Mouse (Mus musculus) adrenal gland, postnatal 36 days (tissue): Measurements from ENCODE around the gene Mettl16. TPM values are rescaled to one million over a fixed set of nuclear protein-coding genes. Genes with fewer than 3 reads are reported as not detected.

ENCODE experiments used
- DNase-seq, 2 experiments: peaks; one replicate each; pipeline ENCODE4 v3.0.0; 2021; ENCODE audit warnings: mixed read lengths in 1 of 2
- long read RNA-seq, 2 experiments: library from polyadenylated mRNA; stranded (forward); transcript quantifications; one replicate each; pipeline ENCODE4 v2.0.0; 2021; ENCODE audit warnings: borderline sequencing depth in 2 of 2
- total RNA-seq, 2 experiments: library from RNA; stranded (reverse); gene quantifications; 2 replicates each; pipeline ENCODE4 v1.2.3; 2021

Gene Mettl16
- total RNA-seq = 10 to 100 TPM; 29.0 to 37.6 TPM
- long read RNA-seq, experiment 1, full-length matches to known transcripts = 44 of 64 reads
- long read RNA-seq, experiment 1, partial matches to known transcripts = 1 of 64 reads
- long read RNA-seq, experiment 1, other reads (novel, unspliced or antisense) = 19 of 64 reads
- long read RNA-seq, experiment 2, full-length matches to known transcripts = 12 of 13 reads
- long read RNA-seq, experiment 2, partial matches to known transcripts = 0 of 13 reads
- long read RNA-seq, experiment 2, other reads (novel, unspliced or antisense) = 1 of 13 reads

DNA sequence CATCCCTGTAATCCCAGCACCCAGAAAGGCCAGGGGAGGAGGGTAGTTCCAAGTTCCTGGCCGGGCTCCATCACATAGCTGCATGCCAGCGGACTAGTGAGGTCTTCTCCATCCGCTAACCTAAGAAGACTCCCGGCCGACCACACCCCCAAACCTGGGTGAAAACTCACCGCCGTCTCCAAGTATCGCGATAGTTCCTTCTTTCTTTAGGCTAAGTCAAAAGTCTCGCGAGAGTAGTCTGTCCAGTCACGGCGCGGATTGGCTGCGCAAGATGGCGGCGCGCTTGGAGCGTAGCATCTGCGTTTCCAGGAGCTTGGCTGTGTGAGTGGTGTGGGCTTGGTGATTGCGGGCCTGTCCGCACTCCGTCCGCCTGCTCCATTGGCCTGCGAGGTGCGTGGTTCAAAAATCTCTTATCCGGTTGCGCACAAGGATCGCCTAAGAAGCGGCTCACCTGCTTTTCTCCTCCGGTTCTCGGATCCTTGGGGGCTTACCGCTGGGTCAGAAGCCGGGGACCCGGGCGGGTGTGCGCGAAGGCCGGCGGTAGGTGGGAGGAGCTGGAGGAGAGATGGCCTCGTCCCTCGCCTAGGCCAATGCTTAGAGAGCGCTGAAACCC is at the start of gene Mettl16:
Mettl16 (plus strand) TSS at position 236 of the 613 bp plus-strand sequence.
- peak; percentile 92 to 93 for DNase-seq

DNA sequence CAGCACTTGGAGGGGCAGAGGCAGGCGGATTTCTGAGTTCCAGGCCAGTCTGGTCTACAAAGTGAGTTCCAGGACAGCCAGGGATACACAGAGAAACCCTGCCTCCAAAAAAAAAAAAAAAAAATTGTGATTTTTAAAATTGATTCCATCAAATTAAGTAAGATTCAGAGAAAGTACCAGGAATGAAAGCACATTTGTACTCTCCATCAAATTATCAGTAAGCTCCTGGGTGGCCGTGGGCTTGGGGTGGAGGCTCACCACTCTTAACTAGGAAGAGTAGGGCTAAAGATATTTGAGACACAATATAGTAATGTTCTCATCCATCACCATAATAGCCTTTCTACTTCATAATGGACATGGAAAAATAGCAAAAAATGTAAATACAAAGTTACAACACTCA is 49.5 kb upstream of the Mettl16 start:
- no peak for DNase-seq

DNA sequence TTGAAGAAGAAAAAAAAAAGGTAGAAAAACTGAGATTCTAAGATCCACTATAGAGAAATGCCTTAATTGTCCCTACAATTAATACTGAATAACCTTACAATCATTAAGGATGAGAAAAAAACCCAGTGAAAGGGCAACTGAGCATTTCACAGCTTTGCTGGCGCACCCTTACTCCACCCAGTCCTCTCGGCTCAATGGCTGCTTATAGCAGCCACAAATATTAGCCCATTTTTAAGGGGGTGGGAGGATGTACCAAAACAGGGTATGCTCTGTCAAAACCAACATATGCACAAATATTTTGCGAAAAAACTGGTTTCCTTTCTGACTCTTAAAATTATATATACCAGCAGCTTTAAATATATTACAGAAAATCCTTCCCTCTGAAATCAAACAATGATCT is 48.7 kb upstream of the Mettl16 start:
- DNase-seq = no peak

DNA sequence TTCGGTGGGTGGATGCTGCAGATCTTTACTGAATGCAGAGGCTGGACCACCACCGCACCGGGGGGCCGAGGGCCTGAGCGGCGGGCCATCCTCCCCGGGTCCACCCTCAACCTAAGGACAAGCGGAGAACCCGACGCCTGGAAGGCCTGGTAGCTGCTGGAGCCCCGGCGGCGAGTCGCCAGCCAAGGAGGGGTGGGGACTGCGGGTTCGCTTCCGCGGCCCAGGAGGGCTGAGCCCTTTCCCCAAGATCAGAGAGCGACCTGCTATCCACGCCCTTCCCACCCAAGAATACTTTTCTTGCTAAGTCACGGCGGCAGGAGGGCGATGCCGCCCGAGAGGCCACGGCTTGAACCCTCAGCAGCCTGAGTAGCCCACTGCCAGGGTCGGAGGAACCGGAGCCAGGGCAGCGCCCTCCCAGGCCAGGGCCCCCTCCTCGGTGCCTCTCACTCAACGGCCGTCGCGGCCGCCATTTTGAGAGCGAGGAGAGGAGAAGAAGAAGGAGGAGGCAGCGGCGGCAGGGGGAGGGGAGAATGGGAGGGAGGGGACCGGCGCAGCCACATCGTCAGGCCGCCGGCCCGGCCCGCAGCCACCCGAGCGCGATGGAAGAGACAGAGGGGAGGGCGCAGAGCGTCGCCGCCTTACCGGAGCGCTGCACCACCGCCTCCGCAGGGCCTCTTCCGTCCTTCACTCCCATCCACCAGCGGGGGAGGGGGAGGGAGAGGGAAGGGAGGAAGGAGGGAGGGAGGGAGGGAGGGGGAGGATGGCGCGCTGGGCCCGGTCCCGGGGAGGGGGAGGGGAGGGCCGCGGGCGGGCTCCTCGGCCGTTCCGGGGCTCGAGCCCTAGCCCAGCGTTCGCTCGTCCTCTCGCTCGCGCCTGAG is 47.0 kb upstream of the Mettl16 start:
- peak; percentile 85 to 92 for DNase-seq

DNA sequence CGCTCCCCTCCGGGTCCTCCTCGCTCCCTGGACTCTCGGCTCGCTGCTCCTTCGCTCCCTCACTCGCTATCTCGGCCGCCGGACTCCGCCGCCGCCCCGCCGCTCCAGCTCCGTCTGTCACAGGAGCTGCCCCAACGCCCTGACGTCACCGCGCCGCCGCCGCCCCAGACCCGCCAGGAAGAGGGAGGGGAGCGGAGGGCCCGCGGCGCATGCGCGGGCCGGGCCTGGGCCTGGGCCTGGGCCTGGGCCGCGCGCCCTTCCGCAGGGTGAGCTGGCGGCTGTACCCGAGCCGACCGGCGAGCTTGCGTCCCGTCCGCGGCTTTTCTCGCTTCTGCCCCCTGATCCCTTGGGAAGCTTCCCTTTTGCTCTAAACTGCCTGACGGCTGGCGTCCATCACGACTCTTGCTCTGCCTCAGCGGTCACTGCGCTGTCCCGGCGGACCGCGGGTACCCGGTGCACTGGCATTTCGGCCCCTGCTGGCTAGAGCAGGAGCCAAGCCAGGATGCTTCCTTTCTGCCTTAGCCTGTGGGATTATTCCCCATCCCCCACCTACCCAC is 46.3 kb upstream of the Mettl16 start, which contains the start of gene Pafah1b1:
Pafah1b1 (minus strand) TSS at position 436 of the 557 bp plus-strand sequence.
- peak; percentile 98 for DNase-seq

DNA sequence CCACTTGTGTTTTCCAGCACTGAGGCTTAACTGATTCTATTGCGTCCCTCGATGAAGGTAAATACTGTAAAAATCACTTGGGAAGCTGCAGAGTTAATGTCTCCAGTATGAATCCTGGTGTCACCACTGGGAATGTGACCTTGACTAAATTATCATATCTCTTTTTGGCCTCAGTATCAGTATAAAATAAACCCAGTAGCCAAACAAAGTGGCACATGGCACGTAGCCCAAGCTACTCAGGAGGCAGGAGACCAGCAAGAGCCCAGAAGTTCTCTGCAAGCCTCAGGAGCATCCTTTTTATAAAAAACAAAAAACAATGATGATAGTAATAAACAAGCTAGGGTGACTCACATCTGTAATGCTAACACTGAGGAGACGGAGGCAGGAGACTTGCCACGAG is 45.4 kb upstream of the Mettl16 start:
- DNase-seq = peak; percentile 40 to 47

DNA sequence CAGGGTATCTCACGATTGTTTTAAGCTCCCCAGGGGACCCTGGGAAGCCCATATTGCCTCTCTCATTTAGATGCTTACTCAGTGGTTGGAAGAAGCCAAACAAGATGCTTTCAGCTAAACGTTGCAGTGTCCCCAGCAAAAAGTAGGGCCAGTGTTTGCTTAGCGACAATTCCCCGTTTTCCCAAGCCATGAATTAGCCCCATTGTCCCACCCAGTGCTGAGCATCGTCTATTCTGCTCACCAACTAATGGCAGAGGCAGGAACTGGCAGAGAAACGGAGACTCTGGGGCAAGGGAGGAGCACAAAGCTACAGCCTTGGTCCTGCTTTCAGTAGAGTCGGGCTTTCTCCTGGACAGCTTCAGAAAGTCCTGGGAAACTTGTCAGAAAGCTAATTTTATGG is 35.7 kb upstream of the Mettl16 start:
- DNase-seq = no peak

DNA sequence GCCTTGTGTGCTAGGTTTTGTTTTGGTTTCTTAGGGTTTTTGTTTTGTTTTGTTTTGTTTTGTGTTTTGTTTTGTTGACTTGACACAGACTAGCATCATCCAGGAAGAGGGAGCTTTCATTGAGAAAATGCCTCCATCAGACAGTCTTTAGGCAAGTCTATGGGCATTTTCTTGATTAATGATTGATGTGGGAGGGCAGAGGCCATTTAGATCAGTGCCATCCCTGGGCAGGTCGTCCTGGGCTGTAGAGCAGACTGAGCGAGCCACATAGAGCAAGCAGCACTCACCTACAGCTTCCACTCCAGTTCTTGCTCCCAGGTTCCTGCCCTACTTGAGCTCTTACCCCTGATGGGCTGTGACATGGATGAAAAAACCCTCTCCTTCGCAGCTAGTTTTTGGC is 32.8 kb upstream of the Mettl16 start:
- DNase-seq = no peak

DNA sequence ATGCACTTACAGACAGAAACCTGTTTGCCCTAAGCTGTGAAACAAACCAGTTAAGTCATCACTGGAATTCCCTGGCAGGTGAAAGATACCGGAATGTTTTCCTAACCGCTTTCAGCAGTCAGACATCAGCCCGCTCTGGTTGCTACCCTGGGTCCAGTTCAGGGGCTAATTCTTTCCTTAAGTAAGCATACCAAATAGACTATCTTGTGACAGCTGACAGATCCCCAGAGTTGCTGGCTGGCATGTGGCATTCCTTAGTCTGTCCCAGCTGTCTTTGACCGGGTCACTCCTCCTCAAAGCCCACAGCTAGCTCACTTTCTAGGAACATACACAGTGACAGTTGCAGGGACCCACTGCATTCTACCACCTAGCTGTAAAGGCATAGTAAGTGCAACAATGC is 22.6 kb upstream of the Mettl16 start:
- DNase-seq = no peak

DNA sequence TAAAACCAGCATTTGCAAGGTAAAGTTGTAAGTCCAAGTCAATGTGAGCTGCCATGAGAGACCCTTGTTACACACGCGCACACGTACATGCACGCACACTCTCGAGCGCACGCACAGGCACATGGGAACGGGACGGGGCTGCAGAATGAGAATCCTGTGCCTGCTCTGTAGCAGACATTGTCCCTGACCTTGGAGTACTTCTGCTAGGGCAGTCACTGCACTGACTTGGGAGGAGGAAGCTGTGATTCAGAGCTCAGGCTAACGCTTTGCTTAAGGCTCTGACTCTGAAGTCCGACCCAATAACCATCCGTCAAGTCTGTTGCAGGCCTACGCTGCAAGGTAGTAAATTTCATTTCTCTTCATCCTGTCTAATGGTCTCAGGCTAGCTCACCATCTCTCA is 21.4 kb upstream of the Mettl16 start:
- peak; percentile 48 to 52 for DNase-seq

DNA sequence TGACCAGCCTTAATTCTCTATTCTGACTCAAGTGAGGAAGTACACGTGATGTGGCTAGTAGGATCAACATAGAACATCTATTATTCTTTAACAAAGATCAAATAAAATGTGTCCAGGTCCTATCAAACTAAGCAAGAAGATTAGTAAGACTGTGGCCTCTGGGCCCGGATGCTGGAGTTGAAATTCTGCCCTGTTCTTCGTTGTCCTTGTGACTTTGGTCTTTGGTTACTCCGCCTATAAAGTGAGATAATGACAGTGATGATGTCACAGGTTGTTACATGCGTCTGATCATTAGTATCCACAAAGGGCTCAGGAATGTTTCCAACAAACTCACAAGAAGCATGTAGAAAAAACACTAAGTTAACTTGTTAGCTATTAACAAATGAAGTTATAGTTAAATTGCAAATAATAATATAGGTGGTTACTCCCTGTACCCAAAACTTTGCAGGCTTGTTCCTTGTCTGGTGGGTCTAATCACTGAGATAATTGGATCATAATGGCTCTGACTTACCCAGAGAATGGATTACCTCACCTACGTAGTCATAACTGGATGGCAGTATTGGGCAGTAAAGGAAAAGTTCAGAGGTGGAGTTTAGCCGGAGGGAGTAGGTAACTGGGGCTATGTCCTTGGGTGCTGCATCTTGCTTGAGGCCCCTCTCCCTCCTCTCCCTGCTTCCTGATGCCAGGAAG is 19.8 kb upstream of the Mettl16 start:
- no peak for DNase-seq

DNA sequence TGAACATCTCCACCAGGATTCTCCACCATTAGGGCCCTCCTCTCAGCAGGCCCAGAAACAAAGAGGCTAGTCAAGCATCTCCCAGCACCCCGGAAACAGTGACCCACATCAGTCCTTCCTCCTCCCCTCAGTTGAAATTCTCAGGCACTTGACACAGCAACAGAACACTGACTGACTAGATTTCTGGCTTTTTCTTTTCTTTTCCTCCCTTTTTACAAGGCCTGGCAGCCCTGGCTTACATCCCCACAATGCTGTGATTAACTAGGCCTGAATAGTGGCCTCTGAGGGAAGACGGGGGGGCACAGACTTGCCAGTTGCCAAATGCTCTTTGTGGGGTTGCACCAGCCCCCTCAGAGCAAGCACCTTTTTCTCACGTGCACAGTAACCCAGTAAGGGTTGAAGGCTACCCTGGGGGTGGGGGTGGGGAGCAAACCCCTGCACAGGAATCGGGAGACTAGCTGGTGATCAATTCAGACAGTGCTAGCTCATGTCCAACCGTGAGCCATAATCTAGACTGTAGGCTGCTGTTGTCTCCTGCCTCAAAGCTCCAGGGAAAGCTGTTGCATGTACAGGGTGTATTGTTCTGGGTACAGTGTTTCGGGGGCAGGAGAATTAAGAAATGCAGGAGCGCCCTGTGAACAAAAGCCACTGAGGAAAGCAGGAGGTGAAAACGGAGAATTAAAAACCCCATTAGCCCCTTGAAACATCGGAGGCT is 19.1 kb upstream of the Mettl16 start:
- DNase-seq = no peak

DNA sequence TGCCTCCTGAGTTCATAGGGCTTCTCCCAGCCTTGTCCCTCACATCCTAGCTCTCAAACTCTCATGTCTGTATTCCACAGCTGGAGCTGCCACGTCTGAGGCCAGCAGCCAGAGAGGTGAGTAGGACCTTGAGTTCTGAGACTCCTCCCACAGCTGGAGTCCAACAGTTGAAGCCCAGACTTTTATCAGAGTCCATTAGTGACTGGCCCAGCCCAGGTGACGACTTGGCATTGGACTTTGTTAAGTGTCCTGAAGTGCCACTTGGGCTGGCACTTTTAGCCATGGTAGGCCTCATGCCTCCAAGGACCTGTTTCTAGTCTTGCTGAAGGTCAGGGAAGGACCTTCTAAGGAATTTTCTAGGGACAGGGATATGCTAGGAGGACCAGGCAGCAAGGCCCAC is 14.0 kb upstream of the Mettl16 start:
- no peak for DNase-seq

DNA sequence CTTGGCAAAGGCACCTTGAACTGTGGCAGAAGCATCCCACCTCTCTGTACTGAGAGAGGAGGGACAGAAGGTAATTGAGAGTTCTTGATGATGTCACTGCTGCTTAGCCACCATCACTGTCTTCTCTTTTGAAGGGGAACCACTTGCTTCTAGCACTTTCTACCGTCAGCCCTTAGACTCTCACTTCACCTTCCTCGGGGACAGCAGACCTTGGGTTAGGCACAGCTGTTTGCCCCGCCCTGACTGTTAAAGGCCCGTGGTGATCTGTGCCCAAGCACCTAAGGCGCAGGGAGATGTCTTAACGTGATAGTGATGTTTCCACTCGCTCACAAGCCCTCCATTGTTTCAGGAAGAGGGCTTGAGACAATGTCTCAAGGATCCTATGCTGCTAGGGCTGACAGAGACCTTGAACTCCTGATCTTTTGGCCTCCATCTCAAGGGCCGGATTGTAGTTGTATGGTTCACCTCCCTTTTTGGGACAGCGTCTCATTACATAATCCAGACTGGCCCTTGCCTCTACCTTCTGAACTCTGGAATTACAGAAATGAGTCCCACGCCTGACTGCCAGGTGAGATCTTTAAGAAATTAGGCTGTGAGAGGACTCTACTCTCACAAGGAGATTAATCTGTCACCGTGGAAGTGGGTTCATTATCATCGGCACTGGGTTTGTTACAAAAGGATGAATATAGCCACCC is 9.5 kb upstream of the Mettl16 start:
- DNase-seq = no peak

DNA sequence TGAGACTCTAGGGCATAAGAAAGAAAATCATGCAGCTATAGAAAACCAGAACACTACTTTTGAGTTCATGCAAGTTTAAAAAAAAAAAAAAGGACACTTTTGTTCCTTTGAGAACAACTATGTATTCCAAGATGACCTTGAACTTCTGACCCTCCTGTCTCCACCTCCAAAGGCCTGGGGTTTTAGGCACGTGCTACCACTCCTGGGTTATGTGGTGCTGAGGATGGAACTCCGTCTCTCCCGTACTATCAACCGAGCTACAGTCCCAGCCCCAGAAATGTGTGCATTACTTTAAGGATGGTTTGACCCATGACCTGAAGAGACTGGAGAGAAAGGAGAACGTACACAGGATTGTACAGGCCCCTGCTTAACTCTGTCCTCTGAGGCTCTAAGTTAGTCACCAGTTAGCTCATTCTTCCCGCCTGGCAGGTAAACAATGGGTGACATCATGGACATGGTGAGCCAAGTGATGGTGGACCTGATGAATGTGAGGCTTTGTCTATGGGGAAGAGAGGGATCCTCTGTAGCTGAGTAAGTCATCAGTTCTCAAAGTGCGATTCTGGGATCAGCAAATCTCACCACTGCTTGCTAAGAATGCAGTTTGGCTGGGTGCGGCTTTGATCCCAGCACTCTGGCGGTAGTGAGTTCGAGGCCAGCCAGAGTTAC is 6.5 kb upstream of the Mettl16 start:
- DNase-seq = no peak

DNA sequence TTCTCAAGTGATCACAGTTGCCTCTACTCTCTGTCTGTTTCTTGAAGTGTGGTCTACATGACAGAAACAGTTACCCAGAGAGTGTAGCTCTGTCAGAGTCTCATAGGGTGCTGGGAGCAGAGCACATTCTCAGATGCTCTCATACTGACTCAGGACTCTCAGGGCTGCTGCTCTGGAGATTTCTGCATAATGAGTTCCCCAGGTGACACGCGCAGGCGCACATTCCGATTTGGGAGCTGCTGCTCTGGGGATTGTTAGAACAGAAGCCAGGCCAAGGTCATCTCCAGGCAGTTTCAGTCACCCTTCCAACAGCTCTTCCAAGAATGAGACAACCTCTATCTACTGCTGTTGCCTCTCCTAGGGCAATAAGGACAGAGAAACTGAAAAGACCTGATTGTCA is 3.2 kb upstream of the Mettl16 start:
- peak; percentile 86 to 89 for DNase-seq

DNA sequence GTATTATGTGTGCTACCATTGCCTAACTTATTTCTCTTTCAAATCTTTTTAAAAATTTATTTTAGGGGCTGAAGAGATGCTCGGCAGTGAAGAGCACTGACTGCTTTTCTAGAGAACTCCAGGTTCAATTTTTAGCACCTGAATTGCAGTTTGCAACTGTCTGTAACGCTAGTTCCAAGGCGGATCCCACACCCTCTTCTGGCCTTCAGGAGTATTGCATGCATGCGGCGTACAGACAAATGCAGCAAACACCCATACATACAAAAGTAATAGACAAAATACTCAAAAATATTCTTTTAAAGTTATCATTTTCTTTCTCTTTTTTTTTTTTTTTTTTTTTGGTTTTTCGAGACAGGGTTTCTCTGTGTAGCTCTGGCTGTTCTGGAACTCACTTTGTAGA is 2.6 kb upstream of the Mettl16 start:
- DNase-seq = peak; percentile 35 to 50

DNA sequence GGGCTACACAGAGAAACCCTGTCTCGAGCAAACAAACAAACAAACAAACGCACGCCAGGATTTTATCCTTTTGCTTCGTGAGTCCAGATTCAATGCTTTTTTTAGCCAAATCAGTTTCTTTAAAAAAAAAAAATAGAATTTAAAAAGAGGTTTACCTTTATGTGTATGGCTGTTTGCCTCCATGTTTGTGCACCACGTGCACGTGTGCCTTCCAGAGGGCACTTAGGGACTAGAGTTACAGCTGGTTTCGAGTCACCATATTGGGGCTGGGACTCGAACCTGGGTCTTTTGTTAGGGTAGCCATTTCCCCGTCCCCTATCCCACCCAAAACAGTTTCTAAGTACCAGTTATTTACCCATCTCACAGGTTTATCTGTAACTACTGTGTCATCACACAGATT is 593 bp upstream of the Mettl16 start:
- DNase-seq = no peak

DNA sequence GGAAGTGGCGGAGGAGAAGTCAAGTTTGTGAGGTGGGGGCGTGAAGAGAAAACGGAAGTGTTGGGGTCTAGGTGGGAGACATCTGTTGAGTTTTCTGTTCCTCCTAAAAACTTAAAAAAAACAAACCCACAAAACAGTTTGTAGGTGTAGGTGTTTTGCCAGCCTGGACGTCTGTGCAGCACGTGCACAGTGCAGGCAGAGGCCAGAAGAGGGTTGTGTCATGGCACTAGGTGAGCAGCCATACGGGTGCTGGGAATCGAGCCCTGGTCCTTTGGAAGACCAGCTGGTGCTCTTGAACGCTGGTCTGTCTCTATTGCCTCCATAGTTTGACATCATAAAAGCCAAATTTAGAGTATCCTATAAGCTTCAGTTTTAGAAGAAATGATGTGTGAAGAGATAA is 604 bp downstream of the Mettl16 start:
- DNase-seq = no peak

DNA sequence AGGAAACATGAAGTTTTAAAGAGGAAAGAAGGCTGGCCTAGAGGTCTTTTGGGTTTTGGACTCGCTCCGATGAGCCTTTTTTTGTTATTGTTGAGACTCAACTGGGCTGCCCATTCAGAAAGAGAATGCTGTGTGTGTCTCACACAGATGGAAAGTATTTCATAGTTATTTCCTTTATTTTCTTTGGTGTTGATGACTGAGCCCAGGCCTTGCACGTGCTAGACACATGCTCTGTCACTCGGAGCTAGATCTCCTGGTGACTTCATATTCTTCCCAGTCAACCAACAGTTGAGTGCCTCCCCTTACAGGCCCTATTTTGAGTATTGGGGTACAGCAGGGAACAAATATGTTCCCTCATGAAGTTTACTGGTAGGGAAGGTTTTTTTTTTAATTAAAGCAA is 1.0 kb downstream of the Mettl16 start:
- no peak for DNase-seq
